ENCODE assay signal across 19 mouse cellular contexts in genomic region chr9:52158561-52158960, GRCm38 (mm10). TPM values are rescaled to one million over a fixed set of nuclear protein-coding genes. Genes with fewer than 3 reads are reported as not detected.
DNase-seq lines count a peak whose midpoint lies in the region; ATAC-seq lines count a peak whose summit lies in the region.
"Had no signal": no experiment of that assay in that cellular context is flagged by ENCODE, and none has a peak within 500 bp of the region (broad histone marks: within the 10 kb centered on the region; RNA-seq: fewer than 3 reads in every experiment).

No protein-coding gene starts in this region.

- peak overlapping the region; percentile 5; the same call in 1 of the 2 replicates for H3K27ac ChIP-seq in heart, embryonic 16.5 days (ENCODE audit: low read length)
- H3K27ac ChIP-seq in heart, embryonic 11.5 days (ENCODE audit: low read depth, low read length), result no peak overlapping the region
- H3K27ac ChIP-seq: embryonic facial prominence, embryonic 13.5 days; forebrain, embryonic 12.5 days; hindbrain, embryonic 15.5 days had no signal

- peaks cover 13% of the 10 kb centered on the region for H3K4me1 ChIP-seq in heart, embryonic 16.5 days (ENCODE audit: control insufficient read depth, insufficient read depth, low read length)
- H3K4me1 ChIP-seq in heart, embryonic 11.5 days (ENCODE audit: control insufficient read depth, insufficient read depth, low read length), result peaks cover 8% of the 10 kb centered on the region
- H3K4me1 ChIP-seq: embryonic facial prominence, embryonic 13.5 days had no signal

- 33% methylated on average over 1 of the region's 1 CpGs for WGBS in heart, embryonic 16.5 days
- WGBS in heart, embryonic 11.5 days (ENCODE audit: insufficient replicate concordance), result 38% methylated on average over 1 of the region's 1 CpGs

- no peak overlapping the region for H3K4me3 ChIP-seq in heart, embryonic 16.5 days (ENCODE audit: low read length)
- no peak overlapping the region for H3K4me3 ChIP-seq in heart, embryonic 11.5 days (ENCODE audit: low read depth, low read length)
- H3K4me3 ChIP-seq: embryonic facial prominence, embryonic 13.5 days; forebrain, embryonic 12.5 days; hindbrain, embryonic 15.5 days had no signal

- H3K9ac ChIP-seq in heart, embryonic 16.5 days (ENCODE audit: low read length), result no peak overlapping the region
- H3K9ac ChIP-seq in heart, embryonic 11.5 days (ENCODE audit: low read depth, low read length), result no peak overlapping the region
- H3K9ac ChIP-seq: embryonic facial prominence, embryonic 13.5 days; forebrain, embryonic 12.5 days; forebrain, postnatal 0 days; hindbrain, embryonic 15.5 days had no signal

- peaks cover 3% of the 10 kb centered on the region; the same call in 1 of the 2 replicates for H3K9me3 ChIP-seq in heart, embryonic 16.5 days (replicated peaks; ENCODE audit: control insufficient read depth, low read length)
- H3K9me3 ChIP-seq in heart, embryonic 11.5 days (replicated peaks; ENCODE audit: control insufficient read depth, low read length), result no peaks in the 10 kb centered on the region
- H3K9me3 ChIP-seq: embryonic facial prominence, embryonic 13.5 days; forebrain, embryonic 12.5 days; hindbrain, embryonic 15.5 days had no signal

- intact Hi-C loops in heart, postnatal 36 days (cut with DNase I), result no loop called here

- H3K4me2 ChIP-seq in heart, embryonic 16.5 days (ENCODE audit: low read depth, low read length), result no peak overlapping the region
- H3K4me2 ChIP-seq in heart, embryonic 11.5 days, result no peak overlapping the region
- H3K4me2 ChIP-seq: embryonic facial prominence, embryonic 13.5 days; forebrain, embryonic 12.5 days; hindbrain, embryonic 15.5 days had no signal

- DNase-seq in heart, adult 11 months, result peak; percentile 44
- no peak for DNase-seq in heart, postnatal 36 days
- peak; percentile 86 for DNase-seq in brain, adult 2 months (ENCODE audit: low read depth, low spot score)
- no peak for DNase-seq in cerebellum, adult 11 months
- DNase-seq: adrenal gland, adult 8-10 months; adrenal gland, postnatal 36 days; cerebellum, adult 18-20 months; cerebellum, adult 9-11 months; cerebellum, postnatal 36 days; forebrain, postnatal 0 days; gastrocnemius, postnatal 14 days; heart, postnatal 14 days; kidney, adult 2 months had no signal

- no peak for ATAC-seq in heart, embryonic 16.5 days (replicated peaks; ENCODE audit: extremely low read depth, insufficient read depth, low FRiP score)
- no peak for ATAC-seq in heart, embryonic 11.5 days (replicated peaks; ENCODE audit: insufficient number of reproducible peaks, low FRiP score, low TSS enrichment)
- ATAC-seq: forebrain, postnatal 0 days; intestine, embryonic 16.5 days had no signal

- H3K27me3 ChIP-seq in heart, embryonic 16.5 days (ENCODE audit: control insufficient read depth, insufficient read depth, low read length), result no peaks in the 10 kb centered on the region
- H3K27me3 ChIP-seq in heart, embryonic 11.5 days (ENCODE audit: control insufficient read depth, insufficient read depth, low read length), result no peaks in the 10 kb centered on the region
- H3K27me3 ChIP-seq: embryonic facial prominence, embryonic 13.5 days; forebrain, embryonic 12.5 days; hindbrain, embryonic 15.5 days had no signal

- peaks cover 3% of the 10 kb centered on the region; the same call in 1 of the 2 replicates for H3K36me3 ChIP-seq in heart, embryonic 16.5 days (ENCODE audit: control insufficient read depth, insufficient read depth)
- no peaks in the 10 kb centered on the region for H3K36me3 ChIP-seq in heart, embryonic 11.5 days (ENCODE audit: control insufficient read depth, insufficient read depth, low read length)
- H3K36me3 ChIP-seq: embryonic facial prominence, embryonic 13.5 days had no signal

RNA-seq across cellular contexts. Expression of gene Zc3h12c, which starts 9.8 kb away (rescaled TPM):
- 10 to 100 TPM in 1 of 2 experiments, 1 to 10 TPM in 1; 8.2 to 10.5 TPM for total RNA-seq in heart, postnatal 36 days (2021)
- 1.8 and 2.4 TPM in 2 replicates for polyA plus RNA-seq in heart, embryonic 16.5 days (2015; fragmentation: Nextera tagmentation; extraction: Ambion mirVana)
- polyA plus RNA-seq in heart, embryonic 11.5 days (2014; fragmentation: Nextera tagmentation; extraction: Ambion mirVana), result 3.8 and 4.3 TPM in 2 replicates

Comparison
In these comparisons a context has a peak if more than half of its experiments do, and no peak if none do; other contexts are left out.
1. DNase-seq: peak in heart, adult 11 months (single experiment) and brain, adult 2 months (single experiment); none in heart, postnatal 36 days (0 of 2) and cerebellum, adult 11 months (single experiment).